Mouse (Mus musculus): ENCODE results near the gene Clns1a. TPM values are rescaled to one million over a fixed set of nuclear protein-coding genes. Genes with fewer than 3 reads are reported as not detected.

Clns1a gene
- polyA plus RNA-seq, 1 experiment from 2014 or later = 233 TPM

DNA sequence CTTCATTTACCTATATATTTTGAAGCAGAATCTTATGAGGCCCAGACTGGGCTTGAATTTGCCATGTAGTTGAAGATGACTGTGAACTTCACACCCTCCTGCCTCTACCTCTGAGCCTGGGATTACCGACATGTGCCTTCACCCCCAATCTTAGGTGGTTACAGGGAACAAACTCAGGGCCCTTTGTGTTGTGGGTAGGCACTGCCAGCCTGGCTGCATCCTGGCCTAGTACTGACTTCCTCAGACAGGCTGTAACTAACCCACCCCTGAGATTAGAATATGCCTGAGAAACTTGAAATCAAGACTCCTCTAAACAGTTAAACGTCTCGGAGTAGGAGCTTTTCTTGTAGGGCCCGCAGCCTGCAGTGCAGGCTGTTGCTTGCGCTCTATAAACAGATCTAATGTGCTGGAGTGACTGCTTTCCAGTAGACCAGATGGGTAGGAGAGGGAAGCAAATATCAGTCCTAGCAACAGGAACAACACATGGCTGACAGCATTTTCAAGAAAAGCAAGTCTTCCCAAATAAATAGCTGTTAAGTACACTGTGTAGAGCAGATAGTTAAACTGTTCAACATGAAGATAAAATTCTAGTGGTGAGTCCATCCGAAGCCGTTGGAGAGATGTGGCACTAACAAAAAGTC lies 26.0 kb downstream of the Clns1a start:
- ATAC-seq = peak; percentile 61; the same call in 1 of the 2 replicates
- no peaks in the 10 kb centered on the region for H3K9me3 ChIP-seq (replicated peaks; ENCODE audit: control insufficient read depth, low read length)
- no peaks in the 10 kb centered on the region for H3K27me3 ChIP-seq (replicated peaks; ENCODE audit: control insufficient read depth, insufficient read depth, low read length)
- H3K4me2 ChIP-seq (ENCODE audit: low read length) = no peak overlapping the region
- no peak overlapping the region for H3K4me3 ChIP-seq (ENCODE audit: low read depth, low read length)
- WGBS = 84% methylated on average over 7 of the region's 7 CpGs
- no peak overlapping the region for H3K9ac ChIP-seq (ENCODE audit: low read length)
- peaks cover 56% of the 10 kb centered on the region for H3K36me3 ChIP-seq (ENCODE audit: control insufficient read depth, insufficient read depth, low read length)
- no peak overlapping the region for H3K27ac ChIP-seq (ENCODE audit: low read depth, low read length)
- DNase-seq (ENCODE audit: low spot score) = peak; percentile 63
- H3K4me1 ChIP-seq (ENCODE audit: control insufficient read depth, insufficient read depth, low read length) = no peaks in the 10 kb centered on the region

DNA sequence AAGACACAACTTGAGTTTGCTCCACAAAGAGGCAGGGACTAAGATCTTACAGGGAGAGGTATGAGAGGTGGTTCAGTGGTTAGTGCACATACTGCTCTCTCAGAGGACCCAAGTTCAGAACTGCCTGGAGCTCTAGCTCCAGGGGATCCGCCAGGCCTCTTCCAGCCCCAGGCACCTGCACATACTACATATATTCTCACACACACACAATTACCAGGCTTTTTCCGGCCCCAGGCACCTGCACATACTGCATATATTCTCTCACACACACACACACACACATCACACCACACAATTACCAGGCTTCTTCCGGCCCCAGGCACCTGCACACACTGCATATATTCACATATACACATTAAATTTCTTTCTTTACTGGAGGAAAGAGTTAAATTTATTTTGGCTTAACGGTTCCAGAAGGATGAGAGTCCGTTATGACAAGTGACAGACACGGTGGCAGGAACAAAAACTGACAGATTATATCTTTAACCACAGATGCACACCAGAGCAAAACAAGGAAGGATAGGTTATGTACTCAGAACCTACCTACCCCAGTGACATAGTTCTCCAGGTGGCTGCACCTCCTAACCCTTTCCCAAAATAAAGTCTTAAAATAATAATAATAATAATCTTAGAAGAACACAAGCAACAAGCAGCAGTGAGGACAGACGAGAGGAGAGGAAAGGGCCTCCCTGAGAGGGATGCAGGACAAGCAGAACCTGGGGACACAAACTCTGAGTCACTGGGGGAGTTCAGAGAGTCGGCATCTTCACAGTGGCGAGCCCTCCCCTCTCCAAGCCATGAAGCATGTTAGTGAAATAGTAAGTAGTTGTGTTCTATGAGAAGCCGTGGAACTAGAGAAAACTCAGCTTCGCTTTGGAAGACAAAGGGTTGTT lies 27.5 kb downstream of the Clns1a start:
- DNase-seq (ENCODE audit: low spot score) (no peak), ATAC-seq (no peak)
- H3K9ac ChIP-seq (ENCODE audit: low read length) = no peak overlapping the region
- 84% methylated on average over 11 of the region's 11 CpGs for WGBS
- no peak overlapping the region for H3K4me2 ChIP-seq (ENCODE audit: low read length)
- no peaks in the 10 kb centered on the region for H3K4me1 ChIP-seq (ENCODE audit: control insufficient read depth, insufficient read depth, low read length)
- H3K27ac ChIP-seq (ENCODE audit: low read depth, low read length) = no peak overlapping the region
- H3K4me3 ChIP-seq (ENCODE audit: low read depth, low read length) = no peak overlapping the region
- H3K36me3 ChIP-seq (ENCODE audit: control insufficient read depth, insufficient read depth, low read length) = peaks cover 41% of the 10 kb centered on the region
- no peaks in the 10 kb centered on the region for H3K9me3 ChIP-seq (replicated peaks; ENCODE audit: control insufficient read depth, low read length)
- H3K27me3 ChIP-seq (replicated peaks; ENCODE audit: control insufficient read depth, insufficient read depth, low read length) = no peaks in the 10 kb centered on the region

DNA sequence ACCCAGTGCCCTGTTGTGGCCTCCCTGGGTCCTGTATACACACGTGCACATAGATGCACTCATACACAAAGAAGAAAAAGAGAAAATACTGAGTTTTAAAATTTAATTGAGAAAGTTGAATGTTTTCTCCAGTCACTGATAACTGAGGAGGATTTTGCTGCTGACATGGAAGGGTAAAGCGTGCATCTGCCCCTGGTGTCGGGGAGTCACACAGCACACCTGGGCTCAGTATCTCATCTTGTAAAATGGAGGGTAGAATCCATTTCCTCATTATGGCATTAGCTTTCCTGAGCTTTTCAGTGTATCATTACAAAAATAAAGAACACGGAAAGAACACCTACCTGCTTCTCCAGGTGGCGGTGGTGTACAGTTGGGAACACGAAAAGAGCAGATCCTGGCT lies 29.0 kb downstream of the Clns1a start:
- ATAC-seq (no peak), DNase-seq (ENCODE audit: low spot score) (no peak)
- Histone ChIP-seq H3K4me2 (ENCODE audit: low read length) (no peak overlapping the region), H3K9me3 (replicated peaks; ENCODE audit: control insufficient read depth, low read length) (no peaks in the 10 kb centered on the region), H3K9ac (ENCODE audit: low read length) (no peak overlapping the region), H3K4me3 (ENCODE audit: low read depth, low read length) (no peak overlapping the region), H3K36me3 (ENCODE audit: control insufficient read depth, insufficient read depth, low read length) (peaks cover 27% of the 10 kb centered on the region), H3K4me1 (ENCODE audit: control insufficient read depth, insufficient read depth, low read length) (no peaks in the 10 kb centered on the region), H3K27me3 (replicated peaks; ENCODE audit: control insufficient read depth, insufficient read depth, low read length) (no peaks in the 10 kb centered on the region), H3K27ac (ENCODE audit: low read depth, low read length) (no peak overlapping the region)
- 97% methylated on average over 6 of the region's 6 CpGs for WGBS

DNA sequence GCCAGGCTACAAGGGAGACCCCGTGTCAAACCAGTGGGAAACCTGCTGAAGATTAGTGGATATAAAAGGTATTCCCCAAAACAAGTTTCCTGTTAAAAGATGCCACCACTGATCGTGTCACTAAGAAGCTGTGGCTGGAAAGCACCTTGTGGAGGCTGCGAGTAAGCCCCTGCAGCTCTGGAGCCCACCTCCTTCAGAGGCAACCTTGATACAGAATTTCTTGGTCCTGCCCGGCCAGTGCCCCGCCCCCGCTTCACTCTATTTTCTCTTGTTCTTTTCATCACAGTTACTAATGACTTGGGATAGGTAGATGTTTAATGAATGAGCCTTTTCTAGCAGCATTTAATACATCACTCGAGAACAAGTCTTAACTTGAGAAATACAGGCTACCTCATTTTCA lies 29.6 kb downstream of the Clns1a start:
- DNase-seq (ENCODE audit: low spot score) = no peak
- H3K36me3 ChIP-seq (ENCODE audit: control insufficient read depth, insufficient read depth, low read length) = peaks cover 20% of the 10 kb centered on the region
- H3K9me3 ChIP-seq (replicated peaks; ENCODE audit: control insufficient read depth, low read length) = no peaks in the 10 kb centered on the region
- no peaks in the 10 kb centered on the region for H3K4me1 ChIP-seq (ENCODE audit: control insufficient read depth, insufficient read depth, low read length)
- ATAC-seq = no peak
- H3K27me3 ChIP-seq (replicated peaks; ENCODE audit: control insufficient read depth, insufficient read depth, low read length) = no peaks in the 10 kb centered on the region
- no peak overlapping the region for H3K27ac ChIP-seq (ENCODE audit: low read depth, low read length)
- H3K4me2 ChIP-seq (ENCODE audit: low read length) = no peak overlapping the region
- H3K4me3 ChIP-seq (ENCODE audit: low read depth, low read length) = no peak overlapping the region
- H3K9ac ChIP-seq (ENCODE audit: low read length) = no peak overlapping the region
- 70% methylated on average over 7 of the region's 7 CpGs for WGBS

DNA sequence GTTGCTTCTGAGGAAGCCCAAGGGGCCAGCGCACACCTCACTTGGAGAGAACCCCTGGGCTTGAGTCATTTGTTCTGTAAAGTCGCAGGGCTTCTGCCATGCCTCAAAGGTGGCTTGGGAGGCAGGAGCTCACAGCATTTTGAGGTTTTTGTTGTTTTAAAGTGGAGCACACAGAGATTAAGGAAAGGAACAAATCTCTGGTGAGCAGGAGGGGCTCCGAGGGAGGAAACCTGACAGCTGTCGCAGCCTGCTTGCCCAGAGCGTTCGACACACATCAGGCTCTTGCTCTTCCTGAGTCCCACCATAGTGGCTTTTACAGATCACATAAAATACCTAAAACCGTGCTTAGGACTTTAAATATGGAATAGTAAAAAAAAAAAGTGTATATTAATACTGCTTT lies 30.3 kb downstream of the Clns1a start:
- 73% methylated on average over 7 of the region's 7 CpGs for WGBS
- no peak overlapping the region for H3K4me2 ChIP-seq (ENCODE audit: low read length)
- no peak overlapping the region for H3K4me3 ChIP-seq (ENCODE audit: low read depth, low read length)
- no peaks in the 10 kb centered on the region for H3K27me3 ChIP-seq (replicated peaks; ENCODE audit: control insufficient read depth, insufficient read depth, low read length)
- DNase-seq (ENCODE audit: low spot score) (no peak), ATAC-seq (no peak)
- no peaks in the 10 kb centered on the region for H3K9me3 ChIP-seq (replicated peaks; ENCODE audit: control insufficient read depth, low read length)
- no peak overlapping the region for H3K9ac ChIP-seq (ENCODE audit: low read length)
- no peak overlapping the region for H3K27ac ChIP-seq (ENCODE audit: low read depth, low read length)
- H3K36me3 ChIP-seq (ENCODE audit: control insufficient read depth, insufficient read depth, low read length) = peaks cover 20% of the 10 kb centered on the region; the same call in 1 of the 2 replicates
- no peaks in the 10 kb centered on the region for H3K4me1 ChIP-seq (ENCODE audit: control insufficient read depth, insufficient read depth, low read length)

DNA sequence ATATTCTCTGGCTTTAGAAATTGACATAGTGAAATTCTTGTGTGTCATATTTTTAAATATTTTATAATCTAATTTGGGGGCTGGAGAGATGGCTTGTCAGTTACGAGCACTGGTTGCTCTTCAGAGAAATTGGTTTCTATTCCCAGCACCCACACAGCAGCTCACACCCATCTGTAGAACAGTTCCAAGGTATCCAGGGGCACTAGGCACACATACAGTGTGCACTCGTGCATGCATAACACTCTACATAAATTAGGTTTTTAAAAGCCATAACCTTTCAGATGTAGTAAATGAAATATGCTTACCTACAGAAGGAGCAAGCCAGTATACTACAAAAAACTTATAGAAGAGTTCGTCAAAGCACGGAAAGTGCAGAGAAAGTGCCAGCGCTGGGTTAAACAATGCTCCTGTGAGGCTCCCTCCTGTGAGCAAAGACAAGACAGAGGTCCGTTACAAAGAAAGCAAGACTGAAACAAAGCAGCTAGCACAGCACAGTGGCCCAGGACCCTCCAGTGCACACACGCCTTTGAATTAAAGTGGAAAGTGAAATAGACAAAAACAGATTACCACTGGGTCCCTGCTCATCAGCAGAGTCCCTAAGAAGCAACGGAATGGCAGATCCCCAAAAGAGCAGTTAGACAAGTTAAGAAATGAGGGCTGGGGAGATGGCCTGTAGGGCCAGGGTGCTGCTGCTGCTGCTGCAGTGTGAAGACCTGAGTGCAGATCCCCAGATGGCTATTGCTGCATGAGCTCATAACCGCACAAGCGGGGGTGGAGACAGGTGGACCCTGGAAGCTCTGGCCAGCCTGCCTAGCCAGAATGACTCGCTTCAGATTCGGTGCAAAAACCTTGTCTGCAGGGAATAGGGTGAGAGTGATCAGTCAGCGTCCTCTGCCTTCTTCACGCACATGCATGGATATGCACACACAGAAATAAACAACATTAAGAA lies 32.5 kb downstream of the Clns1a start:
- H3K36me3 ChIP-seq (ENCODE audit: control insufficient read depth, insufficient read depth, low read length) = peaks cover 17% of the 10 kb centered on the region; the same call in 1 of the 2 replicates
- H3K4me2 ChIP-seq (ENCODE audit: low read length) = no peak overlapping the region
- H3K4me3 ChIP-seq (ENCODE audit: low read depth, low read length) = no peak overlapping the region
- 24% methylated on average over 14 of the region's 14 CpGs for WGBS
- no peak for ATAC-seq
- H3K4me1 ChIP-seq (ENCODE audit: control insufficient read depth, insufficient read depth, low read length) = no peaks in the 10 kb centered on the region
- H3K27me3 ChIP-seq (replicated peaks; ENCODE audit: control insufficient read depth, insufficient read depth, low read length) = no peaks in the 10 kb centered on the region
- no peak overlapping the region for H3K27ac ChIP-seq (ENCODE audit: low read depth, low read length)
- no peak for DNase-seq (ENCODE audit: low spot score)
- H3K9ac ChIP-seq (ENCODE audit: low read length) = no peak overlapping the region
- no peaks in the 10 kb centered on the region for H3K9me3 ChIP-seq (replicated peaks; ENCODE audit: control insufficient read depth, low read length)

DNA sequence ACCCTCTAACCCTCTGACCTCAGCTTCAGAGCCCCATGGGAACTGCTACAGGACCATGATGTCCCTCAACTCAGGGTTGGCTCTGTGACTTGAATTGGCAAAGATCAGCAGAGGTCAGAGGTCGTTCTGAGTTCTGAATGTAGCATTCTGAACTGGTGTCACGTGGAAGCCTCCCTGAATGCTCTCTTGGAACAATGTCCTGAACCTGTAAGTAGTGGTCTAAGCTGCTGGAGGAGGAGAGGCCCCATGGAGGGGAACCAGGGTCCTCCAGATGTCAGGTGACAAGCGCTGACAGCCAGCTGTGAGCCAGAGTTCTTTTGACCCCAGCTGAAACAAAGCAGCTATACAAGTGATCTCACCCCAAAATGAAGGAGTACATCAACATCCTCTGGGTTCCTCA lies 34.0 kb downstream of the Clns1a start:
- Histone ChIP-seq H3K9ac (ENCODE audit: low read length) (no peak overlapping the region), H3K9me3 (replicated peaks; ENCODE audit: control insufficient read depth, low read length) (no peaks in the 10 kb centered on the region), H3K27ac (ENCODE audit: low read depth, low read length) (no peak overlapping the region), H3K4me3 (ENCODE audit: low read depth, low read length) (no peak overlapping the region), H3K4me2 (ENCODE audit: low read length) (no peak overlapping the region), H3K4me1 (ENCODE audit: control insufficient read depth, insufficient read depth, low read length) (no peaks in the 10 kb centered on the region), H3K36me3 (ENCODE audit: control insufficient read depth, insufficient read depth, low read length) (peaks cover 9% of the 10 kb centered on the region; the same call in 1 of the 2 replicates), H3K27me3 (replicated peaks; ENCODE audit: control insufficient read depth, insufficient read depth, low read length) (no peaks in the 10 kb centered on the region)
- DNase-seq (ENCODE audit: low spot score) = no peak
- no peak for ATAC-seq
- WGBS = 40% methylated on average over 3 of the region's 3 CpGs

DNA sequence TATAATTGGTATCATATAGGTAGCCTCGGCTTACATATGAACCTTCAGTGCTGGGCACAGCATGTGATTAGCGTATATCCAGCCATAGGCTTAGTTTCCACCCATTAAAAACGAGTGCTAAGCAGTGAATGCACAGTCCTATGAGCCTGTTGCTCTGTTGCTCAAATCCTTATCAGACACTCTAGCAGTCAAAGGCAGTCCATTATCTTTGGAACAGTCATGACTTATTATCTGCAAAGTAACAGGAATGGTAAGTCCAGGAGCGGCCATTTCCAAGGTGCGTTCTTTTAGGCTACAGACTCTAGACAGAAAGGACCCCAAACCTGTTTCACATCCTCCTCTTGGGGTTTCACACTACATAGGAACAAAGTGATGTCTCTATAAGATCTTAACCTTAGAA lies 37.2 kb downstream of the Clns1a start:
- ATAC-seq (no peak), DNase-seq (ENCODE audit: low spot score) (no peak)
- Histone ChIP-seq H3K4me2 (ENCODE audit: low read length) (no peak overlapping the region), H3K27ac (ENCODE audit: low read depth, low read length) (no peak overlapping the region), H3K27me3 (replicated peaks; ENCODE audit: control insufficient read depth, insufficient read depth, low read length) (no peaks in the 10 kb centered on the region), H3K4me3 (ENCODE audit: low read depth, low read length) (no peak overlapping the region), H3K9me3 (replicated peaks; ENCODE audit: control insufficient read depth, low read length) (no peaks in the 10 kb centered on the region), H3K36me3 (ENCODE audit: control insufficient read depth, insufficient read depth, low read length) (no peaks in the 10 kb centered on the region), H3K4me1 (ENCODE audit: control insufficient read depth, insufficient read depth, low read length) (peaks cover 3% of the 10 kb centered on the region; the same call in 1 of the 2 replicates), H3K9ac (ENCODE audit: low read length) (no peak overlapping the region)
- 93% methylated on average over 5 of the region's 5 CpGs for WGBS
